Mouse (Mus musculus) olfactory bulb, adult 2 months (tissue): ENCODE data around the gene Capn10. TPM values are rescaled to one million over a fixed set of nuclear protein-coding genes. Genes with fewer than 3 reads are reported as not detected.

Experiments
- H3K27ac ChIP-seq: fragments of 200-500 bp; 2 replicates; pipeline ENCODE4 v1.5.1; 2012; ENCODE audit warnings: low read depth, low read length; ENCODE audit not compliant: insufficient read depth
- H3K4me1 ChIP-seq: fragments of 200-500 bp; 2 replicates; pipeline ENCODE4 v1.6.1; 2012; ENCODE audit warnings: low read length; ENCODE audit not compliant: control insufficient read depth, insufficient read depth
- H3K4me3 ChIP-seq: fragments of 200-500 bp; 2 replicates; pipeline ENCODE4 v1.5.1; 2012; ENCODE audit warnings: mild to moderate bottlenecking, low read depth, low read length, moderate library complexity; ENCODE audit not compliant: insufficient read depth
- CTCF ChIP-seq: fragments of 200-500 bp; IDR thresholded peaks from 2 replicates; pipeline ENCODE4 v1.5.1; 2012; ENCODE audit warnings: low read depth, mild to moderate bottlenecking, low read length, moderate library complexity; ENCODE audit not compliant: insufficient read depth
- POLR2A ChIP-seq: fragments of 200-500 bp; IDR thresholded peaks from 2 replicates; pipeline ENCODE4 v1.6.1; 2012; ENCODE audit warnings: mild to moderate bottlenecking, low read depth, low read length, moderate library complexity; ENCODE audit not compliant: insufficient read depth
- WGBS: fragments of 180-500 bp; shearing (Covaris S2); methylation state at CpG from one replicate; pipeline ENCODE4 v1.1.7; 2018; 5-methylcytosine and 5-hydroxymethylcytosine counted together
- polyA plus RNA-seq: library from polyadenylated mRNA; stranded (reverse); fragments of >200 nt; gene quantifications from 2 replicates; pipeline ENCODE4 v1.2.4, GENCODE M21; 2012; ENCODE audit warnings: low replicate concordance; ENCODE audit not compliant: missing spikeins, insufficient read depth, insufficient read length

Capn10 gene
- polyA plus RNA-seq, 1 experiment, result not detected

GRCm38 (mm10) chr1:92935054-92935962 is 1.1 kb downstream of the Capn10 start:
- H3K4me1 ChIP-seq, result peaks cover 14% of the 10 kb centered on the region
- TF ChIP-seq CTCF (no peak), POLR2A (no peak)
- 2% methylated on average over 10 of the region's 10 CpGs for WGBS
- 0 out of 2 replicates have a peak overlapping the region, but pooled peaks have one; percentile 34 for H3K27ac ChIP-seq
- peak overlapping the region; percentile 73 for H3K4me3 ChIP-seq

- 14% methylated on average over 2 of the region's 2 CpGs for WGBS
- no peak for TF ChIP-seq POLR2A
- TF ChIP-seq CTCF, result no peak
- H3K4me1 ChIP-seq, result peaks cover 14% of the 10 kb centered on the region
- 0 out of 2 replicates have a peak overlapping the region, but pooled peaks have one; percentile 19 for H3K4me3 ChIP-seq
- H3K27ac ChIP-seq, result no peak overlapping the region
Observed at GRCm38 (mm10) chr1:92935977-92936376, 1.8 kb downstream of the Capn10 start.

- H3K27ac ChIP-seq, result no peak overlapping the region
- 78% methylated on average over 3 of the region's 3 CpGs for WGBS
- no peak for TF ChIP-seq CTCF
- no peak for TF ChIP-seq POLR2A
- peaks cover 14% of the 10 kb centered on the region for H3K4me1 ChIP-seq
- H3K4me3 ChIP-seq, result no peak overlapping the region
Observed at GRCm38 (mm10) chr1:92936467-92936866, 2.3 kb downstream of the Capn10 start.

- no peak overlapping the region for H3K4me3 ChIP-seq
- H3K4me1 ChIP-seq, result peaks cover 14% of the 10 kb centered on the region
- TF ChIP-seq CTCF (no peak), POLR2A (no peak)
- WGBS, result 97% methylated on average over 3 of the region's 3 CpGs
- no peak overlapping the region for H3K27ac ChIP-seq
Observed at GRCm38 (mm10) chr1:92937797-92938196, 3.6 kb downstream of the Capn10 start.

GRCm38 (mm10) chr1:92939746-92940145 is 5.6 kb downstream of the Capn10 start:
- H3K27ac ChIP-seq, result no peak overlapping the region
- TF ChIP-seq CTCF (no peak), POLR2A (no peak)
- H3K4me3 ChIP-seq, result no peak overlapping the region
- WGBS, result 97% methylated on average over 4 of the region's 4 CpGs
- H3K4me1 ChIP-seq, result peaks cover 12% of the 10 kb centered on the region

- TF ChIP-seq POLR2A (no peak), CTCF (no peak)
- 92% methylated on average over 19 of the region's 19 CpGs for WGBS
- no peak overlapping the region for H3K27ac ChIP-seq
- no peak overlapping the region for H3K4me3 ChIP-seq
- H3K4me1 ChIP-seq, result no peaks in the 10 kb centered on the region
Observed at GRCm38 (mm10) chr1:92943219-92943989, 9.2 kb downstream of the Capn10 start.

GRCm38 (mm10) chr1:92947966-92948365 is 13.8 kb downstream of the Capn10 start:
- 95% methylated on average over 3 of the region's 3 CpGs for WGBS
- TF ChIP-seq CTCF (no peak), POLR2A (no peak)
- no peak overlapping the region for H3K27ac ChIP-seq
- no peaks in the 10 kb centered on the region for H3K4me1 ChIP-seq
- no peak overlapping the region for H3K4me3 ChIP-seq

GRCm38 (mm10) chr1:92949426-92949825 is 15.2 kb downstream of the Capn10 start:
- Histone ChIP-seq H3K4me1 (no peaks in the 10 kb centered on the region), H3K27ac (no peak overlapping the region), H3K4me3 (no peak overlapping the region)
- TF ChIP-seq CTCF (no peak), POLR2A (no peak)
- 57% methylated on average over 6 of the region's 6 CpGs for WGBS

- Histone ChIP-seq H3K4me3 (no peak within 1 kb of the TSS), H3K27ac (no peak within 1 kb of the TSS), H3K4me1 (no peaks in the 10 kb centered on the region)
- 79% methylated on average over 5 of the region's 5 CpGs for WGBS
- TF ChIP-seq POLR2A (no peak), CTCF (no peak)
Observed at GRCm38 (mm10) chr1:92950607-92951006, 16.4 kb downstream of the Capn10 start, which contains the start of gene Gpr35. Gene Gpr35 (plus strand): TSS chr1:92950865.
